Mouse (Mus musculus) ES-Bruce4 (cell line): ENCODE data around the gene 2310039H08Rik. TPM values are rescaled to one million over a fixed set of nuclear protein-coding genes. Genes with fewer than 3 reads are reported as not detected.

Experiments
- H3K27ac ChIP-seq: 2 replicates; pipeline ENCODE4 v1.5.1; 2012; ENCODE audit warnings: low read length, inconsistent platforms; ENCODE audit not compliant: insufficient read depth
- H3K27me3 ChIP-seq: 2 replicates; pipeline ENCODE4 v1.6.1; 2012; ENCODE audit warnings: mild to moderate bottlenecking, low read length, inconsistent platforms; ENCODE audit not compliant: control insufficient read depth, poor library complexity, insufficient read depth, severe bottlenecking
- H3K36me3 ChIP-seq: 2 replicates; pipeline ENCODE4 v1.6.1; 2012; ENCODE audit warnings: inconsistent platforms, mild to moderate bottlenecking, low read length, moderate library complexity; ENCODE audit not compliant: control insufficient read depth, poor library complexity, insufficient read depth, severe bottlenecking
- H3K4me1 ChIP-seq: one replicate; pipeline ENCODE4 v1.8.1; 2011; ENCODE audit warnings: low read length; ENCODE audit not compliant: control insufficient read depth, insufficient read depth
- H3K4me3 ChIP-seq: 2 replicates; pipeline ENCODE4 v1.5.1; 2011; ENCODE audit warnings: low read depth, mild to moderate bottlenecking, low read length
- H3K9ac ChIP-seq: 2 replicates; pipeline ENCODE4 v1.6.1; 2012; ENCODE audit warnings: low read depth, mild to moderate bottlenecking, inconsistent platforms; ENCODE audit not compliant: poor library complexity, severe bottlenecking
- H3K9me3 ChIP-seq: replicated peaks from 2 replicates; pipeline ENCODE4 v1.6.1; 2012; ENCODE audit warnings: mild to moderate bottlenecking, low read length, inconsistent platforms; ENCODE audit not compliant: control insufficient read depth, poor library complexity, insufficient read depth, severe bottlenecking
- CTCF ChIP-seq: IDR thresholded peaks from one replicate; pipeline ENCODE4 v1.8.1; 2011; ENCODE audit warnings: low read depth, low read length
- EP300 ChIP-seq: IDR thresholded peaks from 2 replicates; pipeline ENCODE4 v1.6.1; 2011; ENCODE audit warnings: low read depth, low read length; ENCODE audit not compliant: insufficient read depth
- POLR2A ChIP-seq: IDR thresholded peaks from one replicate; pipeline ENCODE4 v1.8.1; 2011; ENCODE audit warnings: low read length; ENCODE audit not compliant: insufficient read depth
- polyA plus RNA-seq: library from polyadenylated mRNA; stranded (reverse); fragments of >200 nt; gene quantifications from 2 replicates; pipeline ENCODE4 v1.2.4, GENCODE M21; 2011; ENCODE audit warnings: low read depth; ENCODE audit not compliant: missing spikeins, insufficient read depth, insufficient read length

2310039H08Rik gene
- polyA plus RNA-seq, 1 experiment, result 6.7 TPM

GRCm38 (mm10) chr17:46817734-46818158 lies 45.3 kb downstream of the 2310039H08Rik start:
- peaks cover 5% of the 10 kb centered on the region for H3K4me1 ChIP-seq
- no peaks in the 10 kb centered on the region for H3K27me3 ChIP-seq
- TF ChIP-seq CTCF, result no peak
- TF ChIP-seq EP300, result 0 out of 2 replicates have a peak, but pooled peaks have one; percentile 4
- TF ChIP-seq POLR2A, result no peak
- peak overlapping the region; percentile 24 for H3K4me3 ChIP-seq
- H3K9me3 ChIP-seq, result no peaks in the 10 kb centered on the region
- peak overlapping the region; percentile 53 for H3K27ac ChIP-seq
- H3K9ac ChIP-seq, result no peak overlapping the region
- H3K36me3 ChIP-seq, result no peaks in the 10 kb centered on the region

DNA sequence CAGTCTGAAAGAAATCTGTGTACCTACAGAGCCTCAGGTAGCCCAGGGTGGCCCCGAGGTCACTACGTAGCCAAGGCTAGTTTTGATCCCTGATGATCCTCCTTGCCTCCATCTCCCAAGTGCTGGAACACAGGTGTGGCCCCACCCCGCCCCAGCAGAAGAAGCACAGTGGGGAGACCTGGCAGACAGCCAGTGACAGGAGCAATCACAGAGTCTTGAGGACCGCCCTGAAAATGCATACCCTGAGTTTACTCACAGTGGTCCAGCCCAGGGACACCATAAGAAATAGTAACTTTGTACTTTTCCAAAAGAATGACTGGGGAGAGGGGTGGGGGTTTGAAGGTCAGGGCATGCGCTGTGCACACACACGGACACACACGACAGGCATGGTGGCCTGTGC lies 48.2 kb downstream of the 2310039H08Rik start:
- Histone ChIP-seq H3K36me3 (peaks cover 4% of the 10 kb centered on the region; the same call in 1 of the 2 replicates), H3K4me1 (peaks cover 3% of the 10 kb centered on the region), H3K9me3 (no peaks in the 10 kb centered on the region), H3K27ac (no peak overlapping the region), H3K9ac (no peak overlapping the region), H3K4me3 (no peak overlapping the region), H3K27me3 (no peaks in the 10 kb centered on the region)
- TF ChIP-seq CTCF, result no peak
- no peak for TF ChIP-seq POLR2A
- TF ChIP-seq EP300, result no peak

Other genes with a start within 250 kb of the 2310039H08Rik start
- gene Cul9, start 226.2 kb upstream of the 2310039H08Rik start, polyA plus RNA-seq, result 4.4 and 6.2 TPM in 2 replicates
- 40.5 and 42.0 TPM in 2 replicates for gene Srf, start 216.5 kb upstream of the 2310039H08Rik start, polyA plus RNA-seq
- 110 and 113 TPM in 2 replicates for gene Ptk7, start 143.1 kb upstream of the 2310039H08Rik start, polyA plus RNA-seq
- 10.1 TPM in 2 replicates for gene Klc4, start 126.6 kb upstream of the 2310039H08Rik start, polyA plus RNA-seq
- gene Mrpl2, start 126.4 kb upstream of the 2310039H08Rik start, polyA plus RNA-seq, result 65.8 and 70.9 TPM in 2 replicates
- gene Cul7, start 122.3 kb upstream of the 2310039H08Rik start, polyA plus RNA-seq, result 67.1 and 74.8 TPM in 2 replicates
- gene Rrp36, start 98.3 kb upstream of the 2310039H08Rik start, polyA plus RNA-seq, result 48.5 and 60.2 TPM in 2 replicates
- gene Mea1, start 93.8 kb upstream of the 2310039H08Rik start, polyA plus RNA-seq, result 142 and 147 TPM in 2 replicates
- gene Klhdc3, start 91.7 kb upstream of the 2310039H08Rik start, polyA plus RNA-seq, result 90.3 and 97.7 TPM in 2 replicates
- 97.3 and 99.4 TPM in 2 replicates for gene Ppp2r5d, start 67.5 kb upstream of the 2310039H08Rik start, polyA plus RNA-seq
- gene Pex6, start 61.2 kb upstream of the 2310039H08Rik start, polyA plus RNA-seq, result 13.0 and 13.4 TPM in 2 replicates
- gene Gnmt, start 43.5 kb upstream of the 2310039H08Rik start, polyA plus RNA-seq, result 3.9 and 4.1 TPM in 2 replicates
- gene Cnpy3, start 20.4 kb upstream of the 2310039H08Rik start, polyA plus RNA-seq, result 31.2 and 37.2 TPM in 2 replicates
- gene Ptcra, start 8.9 kb upstream of the 2310039H08Rik start, polyA plus RNA-seq, result 1.1 and 1.7 TPM in 2 replicates
- gene Rpl7l1, start 10.0 kb downstream of the 2310039H08Rik start, polyA plus RNA-seq, result 167 and 196 TPM in 2 replicates
- 24.2 and 26.7 TPM in 2 replicates for gene Bicral, start 85.8 kb downstream of the 2310039H08Rik start, polyA plus RNA-seq
- gene Tbcc, start 118.0 kb downstream of the 2310039H08Rik start, polyA plus RNA-seq, result 10.6 and 10.8 TPM in 2 replicates
- gene Prph2, start 137.8 kb downstream of the 2310039H08Rik start, polyA plus RNA-seq, result not detected in 2 replicates
- 39.3 and 42.5 TPM in 2 replicates for gene Ubr2, start 237.9 kb downstream of the 2310039H08Rik start, polyA plus RNA-seq